Mouse (Mus musculus) kidney, postnatal 0 days (tissue): ENCODE results near the gene Commd1. TPM values are rescaled to one million over a fixed set of nuclear protein-coding genes. Genes with fewer than 3 reads are reported as not detected.

Source experiments
- ATAC-seq: fragments of 200-750 bp; cut with Nextera tagmentation; replicated peaks from 2 replicates; pipeline ENCODE4 v1.8.0; 2017; ENCODE audit warnings: low read depth, moderate number of reproducible peaks, moderate TSS enrichment, moderate library complexity; ENCODE audit not compliant: low FRiP score
- DNase-seq: peaks from one replicate; pipeline ENCODE4 v3.0.0-alpha.2; 2016; ENCODE audit warnings: low spot score
- H3K27ac ChIP-seq: fragments of 300-500 bp; sonication (generic); 2 replicates; pipeline ENCODE4 v1.5.1; 2014; ENCODE audit warnings: mild to moderate bottlenecking
- H3K27me3 ChIP-seq: fragments of 300-500 bp; sonication (generic); 2 replicates; pipeline ENCODE4 v1.6.1; 2014; ENCODE audit warnings: low read length, mixed read lengths; ENCODE audit not compliant: insufficient read depth
- H3K36me3 ChIP-seq: fragments of 300-500 bp; sonication (generic); 2 replicates; pipeline ENCODE4 v1.6.1; 2014; ENCODE audit warnings: low read length, mixed read lengths; ENCODE audit not compliant: insufficient read depth
- H3K4me1 ChIP-seq: fragments of 300-500 bp; sonication (generic); replicated peaks from 2 replicates; pipeline ENCODE4 v1.6.1; 2014; ENCODE audit warnings: antibody characterized with exemption, low read length, mixed read lengths; ENCODE audit not compliant: insufficient read depth
- H3K4me2 ChIP-seq: fragments of 300-500 bp; sonication (generic); 2 replicates; pipeline ENCODE4 v1.6.1; 2014; ENCODE audit warnings: mild to moderate bottlenecking, low read length, moderate library complexity, mixed read lengths
- H3K4me3 ChIP-seq: fragments of 300-500 bp; sonication (generic); replicated peaks from 2 replicates; pipeline ENCODE4 v1.5.1; 2014; ENCODE audit warnings: low read depth, low read length
- H3K9ac ChIP-seq: fragments of 300-500 bp; sonication (generic); 2 replicates; pipeline ENCODE4 v1.6.1; 2014; ENCODE audit warnings: low read depth, low read length
- H3K9me3 ChIP-seq: fragments of 300-500 bp; sonication (generic); replicated peaks from 2 replicates; pipeline ENCODE4 v1.6.1; 2016; ENCODE audit warnings: low read length, inconsistent platforms, mixed read lengths
- CTCF ChIP-seq: IDR thresholded peaks from 2 replicates; pipeline ENCODE4 v1.5.1; 2016; ENCODE audit warnings: antibody characterized with exemption, low read depth, mild to moderate bottlenecking, moderate library complexity
- WGBS: fragments of 180-500 bp; shearing (Covaris S2); extraction: QIAGEN DNeasy Blood & Tissue Kit; methylation state at CpG from one replicate; pipeline ENCODE4 v1.1.7; 2014; 5-methylcytosine and 5-hydroxymethylcytosine counted together
- polyA plus RNA-seq: library from polyadenylated mRNA; unstranded; fragments of >200 nt; fragmentation: Nextera tagmentation; extraction: Ambion mirVana; gene quantifications from 2 replicates; pipeline ENCODE4 v1.2.1, GENCODE M21; 2015

The Commd1 gene
- polyA plus RNA-seq, 1 experiment from 2014 or later: 427 TPM

- no peaks in the 10 kb centered on the region for H3K27me3 ChIP-seq
- DNase-seq (peak; percentile 88), ATAC-seq (peak; percentile 93)
- peak overlapping the region; percentile 82 for H3K4me2 ChIP-seq
- H3K4me3 ChIP-seq: peak overlapping the region; percentile 63
- 0% methylated on average over 40 of the region's 40 CpGs for WGBS
- 0 out of 2 replicates have a peak, but pooled peaks cover 4% of the 10 kb centered on the region for H3K4me1 ChIP-seq
- peaks cover 16% of the 10 kb centered on the region for H3K36me3 ChIP-seq
- peak; percentile 49 for TF ChIP-seq CTCF
- no peaks in the 10 kb centered on the region for H3K9me3 ChIP-seq
- H3K9ac ChIP-seq: peak overlapping the region; percentile 62
- peak overlapping the region; percentile 86 for H3K27ac ChIP-seq
Measured at GRCm38 (mm10) chr11:23008181-23008823, 26.1 kb upstream of the Commd1 start.

- peak; percentile 98 for DNase-seq
- no peaks in the 10 kb centered on the region for H3K27me3 ChIP-seq
- H3K9me3 ChIP-seq: no peaks in the 10 kb centered on the region
- H3K36me3 ChIP-seq: peaks cover 19% of the 10 kb centered on the region
- TF ChIP-seq CTCF: no peak
- H3K9ac ChIP-seq: peak within 1 kb of the TSS; percentile 62
- ATAC-seq: peak; percentile 93
- under 1% methylated on average over 22 of the region's 22 CpGs for WGBS
- H3K4me2 ChIP-seq: peak within 1 kb of the TSS; percentile 82
- 0 out of 2 replicates have a peak, but pooled peaks cover 4% of the 10 kb centered on the region for H3K4me1 ChIP-seq
- H3K27ac ChIP-seq: peak within 1 kb of the TSS; percentile 86
- H3K4me3 ChIP-seq: peak within 1 kb of the TSS; percentile 63
Measured at GRCm38 (mm10) chr11:23007481-23008180, 25.4 kb upstream of the Commd1 start, which contains the start of gene Fam161a. Gene Fam161a (plus strand): TSS chr11:23007531.

- no peak; the same call in 1 of the 2 replicates for ATAC-seq
- peak; percentile 29 for DNase-seq
- TF ChIP-seq CTCF: no peak
- Histone ChIP-seq H3K9ac (peak overlapping the region; percentile 62; the same call in 1 of the 2 replicates), H3K4me1 (0 out of 2 replicates have a peak, but pooled peaks cover 4% of the 10 kb centered on the region), H3K36me3 (peaks cover 24% of the 10 kb centered on the region), H3K4me2 (peak overlapping the region; percentile 82), H3K27me3 (no peaks in the 10 kb centered on the region), H3K27ac (0 out of 2 replicates have a peak overlapping the region, but pooled peaks have one; percentile 86), H3K9me3 (no peaks in the 10 kb centered on the region), H3K4me3 (peak overlapping the region; percentile 63)
- WGBS: 4% methylated on average over 6 of the region's 6 CpGs
Measured at GRCm38 (mm10) chr11:23007166-23007480, 24.9 kb upstream of the Commd1 start.

- Histone ChIP-seq H3K9ac (no peak overlapping the region), H3K4me1 (0 out of 2 replicates have a peak, but pooled peaks cover 4% of the 10 kb centered on the region), H3K36me3 (peaks cover 37% of the 10 kb centered on the region), H3K9me3 (no peaks in the 10 kb centered on the region), H3K27me3 (no peaks in the 10 kb centered on the region), H3K4me2 (no peak overlapping the region), H3K27ac (no peak overlapping the region), H3K4me3 (no peak overlapping the region)
- WGBS: 95% methylated on average over 1 of the region's 1 CpGs
- no peak for DNase-seq
- no peak for ATAC-seq
- no peak for TF ChIP-seq CTCF
Measured at GRCm38 (mm10) chr11:23005276-23005675, 23.1 kb upstream of the Commd1 start.

- no peak for DNase-seq
- 79% methylated on average over 1 of the region's 1 CpGs for WGBS
- Histone ChIP-seq H3K9ac (no peak overlapping the region), H3K4me2 (no peak overlapping the region), H3K36me3 (peaks cover 65% of the 10 kb centered on the region), H3K4me1 (no peaks in the 10 kb centered on the region), H3K27ac (no peak overlapping the region), H3K9me3 (no peaks in the 10 kb centered on the region), H3K27me3 (no peaks in the 10 kb centered on the region), H3K4me3 (no peak overlapping the region)
- no peak for TF ChIP-seq CTCF
- no peak for ATAC-seq
Measured at GRCm38 (mm10) chr11:22998308-22998707, 16.1 kb upstream of the Commd1 start.

GRCm38 (mm10) chr11:22995461-22995860 lies 13.3 kb upstream of the Commd1 start:
- Histone ChIP-seq H3K27ac (no peak overlapping the region), H3K9me3 (no peaks in the 10 kb centered on the region), H3K4me3 (no peak overlapping the region), H3K36me3 (peaks cover 44% of the 10 kb centered on the region), H3K4me1 (peaks cover 6% of the 10 kb centered on the region), H3K4me2 (no peak overlapping the region), H3K9ac (no peak overlapping the region), H3K27me3 (no peaks in the 10 kb centered on the region)
- DNase-seq (no peak), ATAC-seq (no peak)
- 95% methylated on average over 4 of the region's 4 CpGs for WGBS
- no peak for TF ChIP-seq CTCF
